Mouse (Mus musculus) urinary bladder, postnatal 14 days (tissue): Measurements from ENCODE around the gene Ccdc191.

ENCODE experiments used
- DNase-seq: peaks from one replicate; pipeline ENCODE4 v3.0.0; 2021; ENCODE audit warnings: low spot score

The Ccdc191 gene

GRCm38 (mm10) chr16:43986299-43986698 is 96.7 kb downstream of the Ccdc191 start:
- no peak for DNase-seq

GRCm38 (mm10) chr16:43994623-43995022 is 105.0 kb downstream of the Ccdc191 start:
- DNase-seq: no peak

GRCm38 (mm10) chr16:43999111-43999510 is 109.5 kb downstream of the Ccdc191 start:
- no peak for DNase-seq

GRCm38 (mm10) chr16:43999541-43999940 is 109.9 kb downstream of the Ccdc191 start:
- DNase-seq: no peak

- DNase-seq: no peak
Measured at GRCm38 (mm10) chr16:44002086-44002485, 112.5 kb downstream of the Ccdc191 start.

- no peak for DNase-seq
Measured at GRCm38 (mm10) chr16:44011010-44011409, 121.4 kb downstream of the Ccdc191 start.
